Mouse (Mus musculus) G1E (cell line): Measurements from ENCODE around the gene Bglap.
"Not testable (repeated sequence)": the region's sequence is repeated elsewhere in the genome, so short reads cannot be mapped to it uniquely, and the experiment has no call there.

ENCODE experiments used
- CTCF ChIP-seq: IDR thresholded peaks from 2 replicates; pipeline ENCODE4 v1.5.1; 2012; ENCODE audit warnings: low read depth, low read length, inconsistent platforms, mixed read lengths
- GATA1 ChIP-seq: IDR thresholded peaks from 2 replicates; pipeline ENCODE4 v1.6.1; 2012; ENCODE audit warnings: borderline replicate concordance, low read length, inconsistent platforms, mixed read lengths
- GATA2 ChIP-seq: IDR thresholded peaks from 2 replicates; pipeline ENCODE4 v1.6.1; 2012; ENCODE audit warnings: low read depth, low read length, inconsistent platforms, borderline replicate concordance
- POLR2AphosphoS5 ChIP-seq: IDR thresholded peaks from 2 replicates; pipeline ENCODE4 v1.6.1; 2012; ENCODE audit warnings: low read depth, low read length, inconsistent platforms; ENCODE audit not compliant: insufficient replicate concordance

DNA sequence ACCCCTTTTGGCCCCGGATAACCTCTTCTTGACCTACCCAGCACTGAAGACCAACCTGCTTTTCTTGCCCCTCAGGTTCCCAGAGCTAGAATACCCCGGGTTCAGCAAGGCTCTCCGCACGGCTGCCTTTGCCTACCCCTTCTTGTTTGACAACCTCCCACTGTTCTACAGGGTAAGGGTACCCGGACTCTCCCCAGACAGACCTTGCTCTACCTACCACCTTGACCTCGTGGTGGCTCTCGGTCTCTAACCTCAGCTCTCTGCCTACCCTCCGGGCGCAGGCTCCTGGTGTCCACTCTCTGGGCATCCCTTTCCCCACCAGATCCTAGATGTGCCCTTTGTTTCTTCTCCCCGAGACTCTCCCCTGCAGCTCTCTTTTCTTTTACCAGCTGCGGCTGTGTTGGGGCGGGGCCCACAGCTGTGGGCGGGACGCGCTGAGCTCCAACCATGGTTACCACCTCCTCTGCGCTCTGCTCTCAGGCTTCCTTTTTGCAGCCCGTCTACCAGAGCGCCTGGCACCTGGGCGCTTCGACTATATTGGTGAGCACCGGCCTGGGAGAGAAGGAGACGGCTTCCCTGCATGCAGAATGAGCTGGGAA lies 17.3 kb downstream of the Bglap start:
- TF ChIP-seq CTCF, GATA1, POLR2AphosphoS5, GATA2: not testable (repeated sequence)
